In genomic region chr15:78634095-78634737, GRCm38 (mm10) we compare ENCODE assay signal across 8 mouse cellular contexts. TPM values are rescaled to one million over a fixed set of nuclear protein-coding genes. Genes with fewer than 3 reads are reported as not detected.
DNase-seq lines count a peak whose midpoint lies in the region; ATAC-seq lines count a peak whose summit lies in the region.

No protein-coding gene starts in this region.

- peak; percentile 23 to 28 for DNase-seq in thymus, postnatal 10 days (ENCODE audit: low spot score in 2 of 2)
- no peak for DNase-seq in thymus, adult 18-20 months
- DNase-seq in forelimb bud, embryonic 11.5 days (ENCODE audit: low read depth, low spot score), result peak; percentile 88
- DNase-seq in left cerebral cortex, postnatal 36 days (ENCODE audit: low spot score in 2 of 2), result peak; percentile 50 to 53
- DNase-seq in right cerebral cortex, adult 18-20 months, result peak; percentile 81
- DNase-seq in cerebellum, adult 8-10 months, result no peak
- no peak for DNase-seq in spleen, postnatal 14 days (ENCODE audit: low spot score in 2 of 2)

- intact Hi-C loops in left cerebral cortex, postnatal 36 days (cut with DNase I), result no loop called here

- no peak for ATAC-seq in erythroblast, adult 5-6 weeks (replicated peaks; ENCODE audit: low FRiP score, poor library complexity, severe bottlenecking)

RNA-seq across cellular contexts. Expression of gene Cyth4, which starts 37.4 kb away (rescaled TPM):
- total RNA-seq in left cerebral cortex, postnatal 36 days (2021), result 10 to 100 TPM in 1 of 2 experiments, 1 to 10 TPM in 1; 8.7 to 11.9 TPM
- total RNA-seq in erythroblast, adult 5-6 weeks (2015; ENCODE audit: low replicate concordance), result 17.1 and 19.4 TPM in 2 replicates
- total RNA-seq in erythroblast, adult 5-6 weeks (2017; ENCODE audit: low replicate concordance), result 18.1 and 20.1 TPM in 2 replicates

Comparison
In these comparisons a context has a peak if more than half of its experiments do, and no peak if none do; other contexts are left out.
1. DNase-seq: peak in thymus, postnatal 10 days (2 of 2), forelimb bud, embryonic 11.5 days (single experiment), left cerebral cortex, postnatal 36 days (2 of 2) and right cerebral cortex, adult 18-20 months (single experiment); none in thymus, adult 18-20 months (0 of 2), cerebellum, adult 8-10 months (single experiment) and spleen, postnatal 14 days (0 of 2).